Mouse (Mus musculus) monocyte, adult 5-6 weeks (primary cell): ENCODE results near the gene Hapln1. TPM values are rescaled to one million over a fixed set of nuclear protein-coding genes. Genes with fewer than 3 reads are reported as not detected.

Experiments used
- ATAC-seq: fragments of 153-309, 156-312 bp; replicated peaks from 2 replicates; pipeline ENCODE4 v1.8.0; 2017; ENCODE audit warnings: mild to moderate bottlenecking; ENCODE audit not compliant: low TSS enrichment, insufficient number of reproducible peaks, severe bottlenecking, poor library complexity, low FRiP score
- total RNA-seq: library from RNA; stranded (forward); fragments of 200-1000, 200-491, 200-594 nt; gene quantifications from 3 replicates; pipeline ENCODE4 v1.2.3, GENCODE M21; 2017

Hapln1 gene
- not detected in 3 replicates for total RNA-seq

DNA sequence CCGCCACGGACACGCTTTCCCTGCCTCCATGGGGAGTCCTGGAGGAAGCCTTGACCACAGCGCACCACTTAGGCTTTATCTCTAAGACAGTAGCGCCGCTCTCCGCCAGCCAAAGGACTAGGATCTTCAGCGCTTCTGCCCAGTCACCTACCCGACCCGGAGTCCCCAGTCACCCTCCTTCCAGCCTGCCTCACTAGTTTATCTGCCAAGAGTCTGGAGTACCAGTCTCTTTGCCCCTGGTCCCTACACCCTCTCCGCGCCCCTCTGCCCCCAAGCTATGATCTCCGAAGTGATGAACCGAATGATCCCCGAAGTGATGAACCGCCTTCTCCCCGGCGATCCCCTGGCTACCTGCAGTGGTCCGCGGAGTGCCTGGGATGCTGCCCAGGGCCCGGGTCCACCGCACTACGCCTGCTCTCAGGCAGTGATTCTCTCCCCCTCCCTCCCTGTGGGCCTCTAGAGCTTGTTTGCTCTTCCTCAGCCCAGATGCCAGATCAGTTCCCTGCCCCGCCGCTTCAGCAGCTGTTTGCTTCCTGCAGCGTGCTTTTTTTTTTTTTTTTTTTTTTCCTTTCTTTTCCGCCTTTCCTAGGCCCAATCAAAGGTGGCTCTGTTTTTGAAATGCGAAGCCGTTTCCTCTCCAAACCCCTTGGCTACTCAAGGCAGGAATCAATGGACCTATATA is at the start of gene Hapln1:
Gene Hapln1, plus strand, starts transcription at position 592 of the 682 bp plus-strand sequence.
- ATAC-seq: no peak; the same call in 1 of the 2 replicates

GRCm38 (mm10) chr13:89493169-89493568 is 46.4 kb upstream of the Hapln1 start:
- no peak for ATAC-seq

DNA sequence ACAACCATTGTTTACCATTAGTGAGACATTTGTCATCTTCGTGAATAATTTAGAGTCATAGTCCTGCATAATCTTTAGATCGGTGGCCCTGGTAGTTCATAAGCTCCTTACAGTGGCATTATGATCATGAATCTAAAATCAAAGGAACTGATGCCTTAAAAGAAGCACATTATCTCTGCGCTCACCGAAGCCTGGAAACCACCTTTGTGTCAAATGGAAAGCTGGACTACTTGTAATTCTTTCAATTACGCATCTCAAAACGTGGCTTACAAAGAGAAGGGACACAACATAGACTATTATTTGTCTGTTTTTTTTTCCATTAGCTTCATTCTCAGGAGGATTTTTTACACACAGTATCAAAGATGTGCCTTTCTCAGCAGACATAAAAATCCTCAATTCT is 45.9 kb upstream of the Hapln1 start:
- no peak for ATAC-seq

DNA sequence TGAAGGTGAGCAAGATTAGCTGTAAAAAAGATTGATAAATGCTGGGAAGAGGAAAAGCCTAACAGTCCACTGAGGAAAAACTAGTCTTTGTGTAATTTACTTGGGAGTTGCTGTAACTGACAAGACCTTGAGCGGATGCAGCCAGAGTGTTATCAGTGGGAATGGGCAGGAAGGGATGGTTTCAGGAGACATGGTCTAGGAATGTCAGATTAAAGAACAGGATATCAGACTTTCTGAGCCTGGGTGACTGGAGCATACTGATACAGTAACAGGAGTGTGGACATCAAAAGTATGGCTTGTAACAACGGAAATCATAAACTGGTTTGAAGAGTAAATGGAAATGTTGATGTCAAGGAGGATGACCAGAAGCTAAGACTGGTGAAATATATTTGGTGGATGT is 43.0 kb upstream of the Hapln1 start:
- no peak for ATAC-seq

DNA sequence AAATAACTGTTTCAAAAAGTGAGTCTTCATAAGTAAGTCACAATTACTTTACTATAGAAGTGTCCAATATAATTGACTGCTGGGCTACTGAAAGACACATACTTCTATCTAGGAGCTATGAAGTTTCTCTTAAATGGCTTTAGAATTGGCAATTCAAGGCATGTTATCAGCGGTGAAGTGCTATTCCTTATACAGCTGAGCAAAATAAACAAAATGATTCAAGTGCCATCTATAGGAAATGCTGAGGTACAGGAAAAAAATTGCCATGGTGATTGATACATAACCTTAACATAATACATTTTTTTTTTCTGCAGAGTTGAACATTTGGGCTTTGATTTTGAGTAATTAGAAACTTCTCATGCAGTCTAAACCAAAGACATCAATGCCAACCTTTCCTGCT is 40.2 kb upstream of the Hapln1 start:
- ATAC-seq: no peak

- ATAC-seq: no peak
Measured at GRCm38 (mm10) chr13:89521507-89521908, 18.1 kb upstream of the Hapln1 start.

DNA sequence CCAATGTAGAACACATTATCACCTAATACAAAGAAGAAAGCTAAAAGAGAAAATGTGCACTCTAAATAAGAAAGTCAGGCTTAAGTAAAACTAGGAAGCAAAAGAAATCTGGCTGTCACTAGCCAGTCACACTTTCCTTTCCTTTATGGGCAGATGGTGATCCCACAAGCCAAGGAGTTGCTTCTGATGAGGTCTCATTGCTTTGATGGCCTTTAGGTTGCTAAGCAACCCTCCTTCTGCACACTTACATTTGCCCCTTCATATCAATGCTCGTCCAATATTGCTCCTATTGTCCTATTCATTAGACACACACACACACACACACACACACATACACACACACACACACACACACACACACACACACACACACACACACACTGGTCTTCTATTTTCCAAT is 10.9 kb upstream of the Hapln1 start:
- no peak for ATAC-seq

DNA sequence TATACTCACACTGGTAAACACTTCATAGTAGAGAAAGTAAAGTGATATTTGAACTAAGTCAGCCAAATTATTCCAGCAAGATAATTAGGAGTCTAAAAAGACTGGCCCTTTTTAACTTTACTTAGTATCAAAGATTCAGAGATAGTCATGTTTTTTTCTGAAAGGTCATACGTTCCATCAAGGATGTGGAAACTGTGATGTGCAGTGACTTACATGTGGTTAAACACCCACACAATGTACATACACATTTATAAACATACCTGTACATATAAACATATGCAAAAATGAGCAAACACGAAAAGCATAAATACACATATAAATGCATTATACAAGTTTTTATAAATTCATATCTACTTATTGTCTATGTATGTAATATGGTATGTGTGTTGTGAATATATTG is 9.2 kb upstream of the Hapln1 start:
- no peak for ATAC-seq

GRCm38 (mm10) chr13:89539887-89540264 is 280 bp downstream of the Hapln1 start:
- ATAC-seq: no peak

DNA sequence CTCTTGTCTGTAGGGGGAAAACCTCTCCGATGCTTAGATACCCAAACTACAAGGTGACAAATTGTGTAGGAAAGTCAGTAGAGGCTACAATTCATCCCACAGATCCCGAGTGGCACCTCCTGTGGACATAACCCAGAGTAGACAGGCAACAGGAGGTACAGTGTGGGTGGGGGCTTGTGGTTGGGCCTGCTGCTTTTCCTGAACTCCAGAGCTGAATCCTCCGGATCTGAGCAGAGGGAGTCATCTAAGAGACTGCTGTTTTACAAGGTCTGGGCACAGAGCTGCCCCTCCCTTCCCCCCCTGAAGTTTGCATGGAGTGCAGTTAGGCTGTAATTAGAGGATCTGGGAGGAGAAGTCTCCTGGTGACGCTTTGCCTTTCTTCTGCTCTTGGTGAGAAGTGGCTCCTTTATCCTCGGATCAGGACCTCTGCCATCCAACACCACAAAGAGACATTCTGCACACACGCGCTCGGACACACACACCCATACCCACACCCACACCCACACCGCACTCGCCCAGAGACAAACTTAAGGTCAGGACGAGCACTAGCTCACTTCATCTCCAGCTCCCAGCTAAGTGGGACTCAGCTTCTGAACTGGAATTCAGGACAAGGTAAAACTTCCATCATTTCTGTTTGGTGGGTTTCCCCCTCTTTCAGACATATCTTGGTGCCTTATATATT is 846 bp downstream of the Hapln1 start:
- no peak for ATAC-seq

DNA sequence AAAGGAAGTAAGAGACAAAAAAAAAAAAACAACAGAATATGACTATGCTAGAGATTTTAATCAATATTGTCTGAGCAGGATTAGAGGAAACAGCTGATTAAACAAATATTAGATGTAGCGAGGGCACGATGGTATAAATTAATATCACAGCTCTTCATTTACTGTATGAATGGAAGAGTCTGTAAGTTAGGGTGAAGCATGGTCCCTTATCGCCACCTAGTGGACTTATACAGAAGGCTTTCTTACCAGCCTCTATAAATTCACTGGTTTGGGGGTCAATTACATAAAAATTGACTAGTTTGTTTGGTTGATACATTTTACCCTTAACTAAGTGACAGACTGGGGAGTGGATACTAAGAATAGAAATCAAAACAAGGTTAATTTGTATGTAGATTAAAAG is 3.4 kb downstream of the Hapln1 start:
- ATAC-seq: no peak

- no peak for ATAC-seq
Measured at GRCm38 (mm10) chr13:89548203-89548740, 8.7 kb downstream of the Hapln1 start.

- no peak for ATAC-seq
Measured at GRCm38 (mm10) chr13:89549507-89549906, 9.9 kb downstream of the Hapln1 start.

DNA sequence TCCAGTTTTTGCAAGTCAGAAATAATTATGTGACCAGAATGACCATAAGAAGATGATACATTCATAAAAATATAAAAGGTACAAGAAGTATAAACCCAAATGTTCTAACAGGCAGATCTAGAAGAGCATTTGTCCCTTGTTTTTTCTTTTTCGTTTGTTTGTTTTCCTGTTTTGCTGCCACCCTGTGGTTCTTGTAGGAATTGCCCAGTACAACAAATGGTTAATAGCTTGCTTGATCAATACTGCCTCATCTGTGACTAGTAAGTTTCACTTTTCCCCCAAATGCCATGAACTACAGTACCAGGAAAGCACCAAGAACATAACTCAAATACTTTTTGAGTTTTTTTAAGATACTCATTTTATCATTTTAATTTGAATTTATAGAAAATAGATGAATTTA is 11.9 kb downstream of the Hapln1 start:
- ATAC-seq: no peak

GRCm38 (mm10) chr13:89564518-89564917 is 24.9 kb downstream of the Hapln1 start:
- ATAC-seq: no peak

GRCm38 (mm10) chr13:89566300-89566699 is 26.7 kb downstream of the Hapln1 start:
- ATAC-seq: no peak

- no peak for ATAC-seq
Measured at GRCm38 (mm10) chr13:89579115-89579514, 39.5 kb downstream of the Hapln1 start.

DNA sequence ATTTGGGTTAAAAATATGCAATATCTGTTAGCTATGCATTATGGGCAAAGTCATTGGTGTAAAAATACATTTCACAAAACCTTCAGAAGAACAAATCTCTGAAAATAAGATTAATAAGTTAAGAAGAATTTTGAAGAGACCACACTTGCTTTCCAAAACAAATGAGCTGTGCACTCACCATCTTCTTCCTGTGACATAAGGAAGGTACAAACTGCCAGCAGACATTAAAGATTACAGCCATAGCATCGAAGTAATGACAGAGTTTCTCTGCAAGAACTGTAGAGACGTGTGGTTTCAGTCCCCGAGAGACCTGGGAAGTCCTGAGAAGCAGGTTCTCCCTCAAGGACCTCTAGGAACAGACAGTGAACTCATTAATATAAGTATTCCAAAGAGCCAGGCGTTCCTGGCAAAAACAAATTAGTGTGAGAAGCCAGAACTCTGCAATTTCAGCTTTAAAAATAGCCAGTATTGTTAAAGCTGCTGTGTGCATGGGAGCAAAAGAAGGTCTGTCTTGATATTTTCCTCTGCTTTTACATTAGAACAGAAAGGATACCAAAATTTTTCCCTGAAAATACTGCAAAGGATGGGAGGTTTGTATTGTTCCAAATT is 43.6 kb downstream of the Hapln1 start:
- ATAC-seq: no peak

DNA sequence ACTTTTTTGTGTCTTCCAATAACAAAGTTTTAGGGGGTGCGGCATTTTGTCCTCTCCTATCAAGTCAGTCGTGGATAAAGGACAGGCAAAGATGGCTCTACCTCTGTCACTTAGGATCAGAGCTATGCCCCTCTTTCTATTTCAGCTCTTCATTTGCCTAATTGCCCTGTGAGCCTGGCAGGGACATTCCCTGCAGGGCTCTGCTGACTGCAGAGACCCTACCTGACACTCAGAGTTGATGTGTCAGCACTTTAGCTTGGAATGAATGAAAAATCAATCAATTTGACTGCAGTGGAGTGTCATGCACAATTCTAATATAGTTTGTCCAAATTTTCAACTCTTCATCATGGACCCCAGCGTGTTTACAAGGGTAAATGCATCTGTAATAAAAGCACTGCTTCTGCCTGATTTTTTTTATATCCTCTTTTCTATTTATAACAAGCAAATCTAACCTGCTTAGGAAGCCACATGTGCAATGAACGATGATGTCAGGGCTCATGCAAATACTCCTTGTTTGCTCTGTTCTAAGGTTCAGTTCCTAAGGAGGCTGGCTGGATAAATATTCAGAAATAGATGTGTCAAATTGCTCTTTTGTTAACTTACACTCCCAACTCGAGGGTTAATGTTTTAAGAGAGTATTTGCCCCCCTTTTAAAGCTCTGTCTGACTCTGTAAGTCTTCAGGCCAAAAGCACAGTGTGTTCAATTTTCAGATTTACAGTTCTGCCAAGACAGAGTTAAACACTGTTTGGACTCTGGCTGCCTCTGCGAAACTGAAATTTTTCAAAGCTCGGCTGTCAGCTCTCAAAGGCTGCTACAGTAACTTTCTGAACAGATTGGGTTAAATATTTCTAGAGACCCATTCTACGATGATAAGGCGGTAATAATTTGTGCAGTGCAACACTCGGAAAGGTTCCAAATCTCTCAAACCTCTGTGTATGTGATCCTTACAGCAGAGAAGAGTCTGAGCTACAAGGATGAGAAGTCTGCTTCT is 44.4 kb downstream of the Hapln1 start:
- ATAC-seq: no peak
